Mouse (Mus musculus) neural tube, embryonic 15.5 days (tissue): ENCODE measurements around the gene Btg1. TPM values are rescaled to one million over a fixed set of nuclear protein-coding genes. Genes with fewer than 3 reads are reported as not detected.

Experiments used
- ATAC-seq: fragments of 200-750 bp; cut with Nextera tagmentation; 2 replicates; pipeline ENCODE4 v1.8.0; 2017; ENCODE audit warnings: mild to moderate bottlenecking, moderate TSS enrichment, moderate library complexity; ENCODE audit not compliant: low FRiP score
- H3K27ac ChIP-seq: fragments of 300-500 bp; sonication (generic); replicated peaks from 2 replicates; pipeline ENCODE4 v1.5.1; 2015; ENCODE audit warnings: mild to moderate bottlenecking, inconsistent platforms
- H3K27me3 ChIP-seq: fragments of 300-500 bp; sonication (generic); replicated peaks from 2 replicates; pipeline ENCODE4 v1.6.1; 2015; ENCODE audit warnings: inconsistent platforms
- H3K36me3 ChIP-seq: fragments of 300-500 bp; sonication (generic); 2 replicates; pipeline ENCODE4 v1.6.1; 2015; ENCODE audit warnings: inconsistent platforms
- H3K4me1 ChIP-seq: fragments of 300-500 bp; sonication (generic); 2 replicates; pipeline ENCODE4 v1.6.1; 2015; ENCODE audit warnings: inconsistent platforms
- H3K4me2 ChIP-seq: fragments of 300-500 bp; sonication (generic); 2 replicates; pipeline ENCODE4 v1.6.1; 2015; ENCODE audit warnings: inconsistent platforms, mild to moderate bottlenecking, moderate library complexity
- H3K4me3 ChIP-seq: fragments of 300-500 bp; sonication (generic); replicated peaks from 2 replicates; pipeline ENCODE4 v1.5.1; 2015; ENCODE audit warnings: mild to moderate bottlenecking, inconsistent platforms
- H3K9ac ChIP-seq: fragments of 300-500 bp; sonication (generic); replicated peaks from 2 replicates; pipeline ENCODE4 v1.6.1; 2015; ENCODE audit warnings: mild to moderate bottlenecking, inconsistent platforms
- H3K9me3 ChIP-seq: fragments of 300-500 bp; sonication (generic); replicated peaks from 2 replicates; pipeline ENCODE4 v1.6.1; 2016; ENCODE audit warnings: inconsistent platforms
- WGBS: fragments of 180-500 bp; shearing (Covaris S2); methylation state at CpG from one replicate; pipeline ENCODE4 v1.1.7; 2015; ENCODE audit warnings: mixed read lengths; 5-methylcytosine and 5-hydroxymethylcytosine counted together
- polyA plus RNA-seq: library from polyadenylated mRNA; unstranded; fragments of >200 nt; fragmentation: Nextera tagmentation; extraction: Ambion mirVana; gene quantifications from 2 replicates; pipeline ENCODE4 v1.2.1, GENCODE M21; 2015

Btg1 gene
- polyA plus RNA-seq, 1 experiment from 2014 or later, result 36.2 TPM

GRCm38 (mm10) chr10:96635472-96635871 lies 18.7 kb downstream of the Btg1 start:
- no peaks in the 10 kb centered on the region for H3K9me3 ChIP-seq
- 0 out of 2 replicates have a peak, but pooled peaks cover 2% of the 10 kb centered on the region for H3K36me3 ChIP-seq
- no peak overlapping the region for H3K4me2 ChIP-seq
- H3K9ac ChIP-seq, result no peak overlapping the region
- 14% methylated on average over 4 of the region's 4 CpGs for WGBS
- peaks cover 17% of the 10 kb centered on the region for H3K4me1 ChIP-seq
- ATAC-seq, result no peak
- H3K27ac ChIP-seq, result 0 out of 2 replicates have a peak overlapping the region, but pooled peaks have one; percentile 13
- no peaks in the 10 kb centered on the region for H3K27me3 ChIP-seq
- no peak overlapping the region for H3K4me3 ChIP-seq

GRCm38 (mm10) chr10:96638477-96638876 lies 21.7 kb downstream of the Btg1 start:
- WGBS, result 92% methylated on average over 2 of the region's 2 CpGs
- Histone ChIP-seq H3K4me1 (peaks cover 12% of the 10 kb centered on the region), H3K9ac (no peak overlapping the region), H3K27me3 (no peaks in the 10 kb centered on the region), H3K9me3 (no peaks in the 10 kb centered on the region), H3K4me2 (no peak overlapping the region), H3K27ac (no peak overlapping the region), H3K36me3 (0 out of 2 replicates have a peak, but pooled peaks cover 2% of the 10 kb centered on the region), H3K4me3 (no peak overlapping the region)
- ATAC-seq, result no peak

GRCm38 (mm10) chr10:96642014-96642413 lies 25.2 kb downstream of the Btg1 start:
- H3K36me3 ChIP-seq, result 0 out of 2 replicates have a peak, but pooled peaks cover 2% of the 10 kb centered on the region
- H3K4me1 ChIP-seq, result peaks cover 10% of the 10 kb centered on the region
- no peaks in the 10 kb centered on the region for H3K9me3 ChIP-seq
- no peak overlapping the region for H3K4me2 ChIP-seq
- no peak overlapping the region for H3K4me3 ChIP-seq
- H3K27me3 ChIP-seq, result no peaks in the 10 kb centered on the region
- WGBS, result 72% methylated on average over 4 of the region's 4 CpGs
- H3K27ac ChIP-seq, result no peak overlapping the region
- no peak overlapping the region for H3K9ac ChIP-seq
- no peak for ATAC-seq

GRCm38 (mm10) chr10:96642751-96643150 lies 25.9 kb downstream of the Btg1 start:
- ATAC-seq, result no peak
- H3K4me2 ChIP-seq, result no peak overlapping the region
- H3K27ac ChIP-seq, result no peak overlapping the region
- WGBS, result 84% methylated on average over 6 of the region's 6 CpGs
- H3K9me3 ChIP-seq, result no peaks in the 10 kb centered on the region
- 0 out of 2 replicates have a peak, but pooled peaks cover 2% of the 10 kb centered on the region for H3K36me3 ChIP-seq
- peaks cover 13% of the 10 kb centered on the region for H3K4me1 ChIP-seq
- H3K27me3 ChIP-seq, result no peaks in the 10 kb centered on the region
- no peak overlapping the region for H3K4me3 ChIP-seq
- H3K9ac ChIP-seq, result no peak overlapping the region

- Histone ChIP-seq H3K4me1 (peaks cover 13% of the 10 kb centered on the region), H3K4me3 (no peak overlapping the region), H3K27ac (no peak overlapping the region), H3K27me3 (no peaks in the 10 kb centered on the region), H3K9ac (no peak overlapping the region), H3K36me3 (no peaks in the 10 kb centered on the region), H3K9me3 (no peaks in the 10 kb centered on the region), H3K4me2 (no peak overlapping the region)
- ATAC-seq, result no peak
- 93% methylated on average over 1 of the region's 1 CpGs for WGBS
These were observed 28.4 kb downstream of the Btg1 start for GRCm38 (mm10) chr10:96645183-96645582.

GRCm38 (mm10) chr10:96646024-96646866 lies 29.4 kb downstream of the Btg1 start:
- Histone ChIP-seq H3K4me3 (no peak overlapping the region), H3K27me3 (no peaks in the 10 kb centered on the region), H3K27ac (peak overlapping the region; percentile 72), H3K4me2 (peak overlapping the region; percentile 44), H3K9me3 (no peaks in the 10 kb centered on the region), H3K4me1 (peaks cover 13% of the 10 kb centered on the region), H3K36me3 (no peaks in the 10 kb centered on the region), H3K9ac (0 out of 2 replicates have a peak overlapping the region, but pooled peaks have one; percentile 11)
- peak; percentile 95 for ATAC-seq
- WGBS, result 6% methylated on average over 13 of the region's 13 CpGs

GRCm38 (mm10) chr10:96646867-96647462 lies 30.2 kb downstream of the Btg1 start:
- peak overlapping the region; percentile 72 for H3K27ac ChIP-seq
- no peaks in the 10 kb centered on the region for H3K36me3 ChIP-seq
- no peaks in the 10 kb centered on the region for H3K27me3 ChIP-seq
- 21% methylated on average over 5 of the region's 5 CpGs for WGBS
- no peaks in the 10 kb centered on the region for H3K9me3 ChIP-seq
- ATAC-seq, result peak; percentile 78
- H3K4me1 ChIP-seq, result peaks cover 13% of the 10 kb centered on the region
- H3K4me3 ChIP-seq, result no peak overlapping the region
- H3K4me2 ChIP-seq, result peak overlapping the region; percentile 44
- 0 out of 2 replicates have a peak overlapping the region, but pooled peaks have one; percentile 11 for H3K9ac ChIP-seq

- Histone ChIP-seq H3K36me3 (no peaks in the 10 kb centered on the region), H3K4me2 (no peak overlapping the region), H3K9ac (no peak overlapping the region), H3K4me3 (no peak overlapping the region), H3K27me3 (no peaks in the 10 kb centered on the region), H3K27ac (no peak overlapping the region), H3K9me3 (no peaks in the 10 kb centered on the region), H3K4me1 (peaks cover 13% of the 10 kb centered on the region)
- ATAC-seq, result no peak
- WGBS, result 46% methylated on average over 3 of the region's 3 CpGs
These were observed 31.4 kb downstream of the Btg1 start for GRCm38 (mm10) chr10:96648161-96648561.

GRCm38 (mm10) chr10:96649524-96649923 lies 32.7 kb downstream of the Btg1 start:
- Histone ChIP-seq H3K27me3 (no peaks in the 10 kb centered on the region), H3K9ac (no peak overlapping the region), H3K27ac (no peak overlapping the region), H3K4me3 (no peak overlapping the region), H3K4me1 (peaks cover 13% of the 10 kb centered on the region), H3K4me2 (no peak overlapping the region), H3K36me3 (no peaks in the 10 kb centered on the region), H3K9me3 (no peaks in the 10 kb centered on the region)
- no peak for ATAC-seq
- WGBS, result 87% methylated on average over 3 of the region's 3 CpGs

GRCm38 (mm10) chr10:96652372-96652771 lies 35.6 kb downstream of the Btg1 start:
- Histone ChIP-seq H3K4me3 (no peak overlapping the region), H3K27me3 (no peaks in the 10 kb centered on the region), H3K4me2 (no peak overlapping the region), H3K9ac (no peak overlapping the region), H3K4me1 (no peaks in the 10 kb centered on the region; the same call in 1 of the 2 replicates), H3K27ac (no peak overlapping the region), H3K36me3 (no peaks in the 10 kb centered on the region), H3K9me3 (no peaks in the 10 kb centered on the region)
- 62% methylated on average over 2 of the region's 2 CpGs for WGBS
- no peak for ATAC-seq

GRCm38 (mm10) chr10:96653030-96653429 lies 36.2 kb downstream of the Btg1 start:
- Histone ChIP-seq H3K27me3 (no peaks in the 10 kb centered on the region), H3K9ac (no peak overlapping the region), H3K4me1 (no peaks in the 10 kb centered on the region), H3K4me3 (no peak overlapping the region), H3K27ac (no peak overlapping the region), H3K4me2 (no peak overlapping the region), H3K9me3 (no peaks in the 10 kb centered on the region), H3K36me3 (no peaks in the 10 kb centered on the region)
- 86% methylated on average over 5 of the region's 5 CpGs for WGBS
- no peak for ATAC-seq

- Histone ChIP-seq H3K27me3 (no peaks in the 10 kb centered on the region), H3K9ac (no peak overlapping the region), H3K27ac (no peak overlapping the region), H3K9me3 (no peaks in the 10 kb centered on the region), H3K4me3 (no peak overlapping the region), H3K4me2 (no peak overlapping the region), H3K36me3 (no peaks in the 10 kb centered on the region), H3K4me1 (peaks cover 5% of the 10 kb centered on the region; the same call in 1 of the 2 replicates)
- no peak for ATAC-seq
- WGBS, result 86% methylated on average over 5 of the region's 5 CpGs
These were observed 37.3 kb downstream of the Btg1 start for GRCm38 (mm10) chr10:96654079-96654478.
